Mouse (Mus musculus) bone marrow macrophage, adult 2 months (primary cell): ENCODE measurements around the gene Plppr5.

Experiments used
- CTCF ChIP-seq: IDR thresholded peaks from 2 replicates; pipeline ENCODE4 v1.5.1; 2012; ENCODE audit warnings: low read depth, mild to moderate bottlenecking, low read length, moderate library complexity
- POLR2A ChIP-seq: IDR thresholded peaks from 2 replicates; pipeline ENCODE4 v1.6.1; 2012; ENCODE audit warnings: mild to moderate bottlenecking, low read depth, low read length, borderline replicate concordance

- TF ChIP-seq CTCF (no peak), POLR2A (no peak)
Observed at GRCm38 (mm10) chr3:117724521-117724920, 149.9 kb downstream of the Plppr5 start.
